Mouse (Mus musculus): ENCODE measurements around the gene Ccdc141. TPM values are rescaled to one million over a fixed set of nuclear protein-coding genes. Genes with fewer than 3 reads are reported as not detected.

Ccdc141 gene
- polyA plus RNA-seq, 2 experiments: 0.29 to 0.58 TPM

DNA sequence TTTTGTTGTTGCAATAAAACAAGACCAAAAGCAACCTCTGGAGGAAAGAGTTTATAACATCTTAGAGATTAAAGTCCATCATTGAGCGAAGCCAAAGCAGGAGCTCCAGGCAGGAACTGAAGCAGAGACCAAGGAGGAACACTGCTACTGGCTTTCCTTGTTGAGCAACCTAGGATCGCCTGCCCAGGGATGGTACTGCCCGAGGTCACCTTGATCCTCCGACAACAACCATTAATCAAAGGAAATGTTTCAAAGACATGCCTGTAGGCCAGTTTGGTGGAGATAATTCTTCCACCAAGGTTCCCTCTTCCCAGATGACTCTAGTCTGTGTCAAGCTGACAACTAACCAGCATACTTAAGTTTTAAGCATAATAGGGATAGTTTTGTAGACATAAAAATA lies 91.7 kb downstream of the Ccdc141 start:
- no peaks in the 10 kb centered on the region for H3K4me1 ChIP-seq (replicated peaks; ENCODE audit: control insufficient read depth in 2 of 2, insufficient read depth in 2 of 2, low read length in 1 of 2)
- ATAC-seq (ENCODE audit: insufficient read depth) (no peak), DNase-seq (ENCODE audit: low read depth in 3 of 3, low spot score in 3 of 3) (no peak)
- H3K9ac ChIP-seq (replicated peaks): no peak overlapping the region
- no peak overlapping the region for H3K4me2 ChIP-seq (ENCODE audit: low read depth)
- H3K27ac ChIP-seq: no peak overlapping the region
- WGBS (ENCODE audit: insufficient replicate concordance): 63% methylated on average over 4 of the region's 4 CpGs
- H3K27me3 ChIP-seq (ENCODE audit: control insufficient read depth, insufficient read depth, low read length): no peaks in the 10 kb centered on the region
- H3K9me3 ChIP-seq (ENCODE audit: control insufficient read depth, low read length): no peaks in the 10 kb centered on the region
- no peaks in the 10 kb centered on the region for H3K36me3 ChIP-seq (replicated peaks; ENCODE audit: control insufficient read depth, insufficient read depth, low read depth)
- TF ChIP-seq EP300 (IDR thresholded peaks at IDR 0.05; ENCODE audit: low read depth) (no peak), CTCF (IDR thresholded peaks at IDR 0.05; ENCODE audit: low read depth) (no peak)
- no peak overlapping the region for H3K4me3 ChIP-seq (ENCODE audit: insufficient read depth in 1 of 2, low read depth in 2 of 2, low read length in 2 of 2)

DNA sequence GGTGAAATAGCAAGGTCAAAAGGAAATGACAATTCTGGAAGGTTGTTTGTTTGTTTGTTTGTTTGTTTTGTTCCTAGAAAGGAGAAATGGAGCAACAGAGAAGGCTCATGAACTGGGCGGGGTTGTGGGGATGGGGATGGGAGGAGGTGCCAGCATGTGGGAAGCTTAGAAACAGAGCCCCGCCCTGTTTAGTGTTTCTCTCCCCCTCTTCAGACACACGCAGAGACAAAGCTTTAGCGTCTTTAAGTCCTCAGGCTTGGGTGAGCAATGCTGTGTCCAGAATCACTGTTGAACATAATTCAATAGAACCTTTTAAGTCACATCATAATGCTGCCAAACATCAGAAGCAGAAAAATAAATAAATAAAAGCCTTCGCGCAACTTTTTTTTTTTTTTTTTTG lies 96.1 kb downstream of the Ccdc141 start:
- Histone ChIP-seq H3K9ac (replicated peaks) (no peak overlapping the region), H3K36me3 (replicated peaks; ENCODE audit: control insufficient read depth, insufficient read depth, low read depth) (no peaks in the 10 kb centered on the region), H3K27me3 (ENCODE audit: control insufficient read depth, insufficient read depth, low read length) (no peaks in the 10 kb centered on the region), H3K4me1 (replicated peaks; ENCODE audit: control insufficient read depth in 2 of 2, insufficient read depth in 2 of 2, low read length in 1 of 2) (no peaks in the 10 kb centered on the region), H3K4me3 (ENCODE audit: insufficient read depth in 1 of 2, low read depth in 2 of 2, low read length in 2 of 2) (no peak overlapping the region), H3K27ac (no peak overlapping the region), H3K4me2 (ENCODE audit: low read depth) (no peak overlapping the region), H3K9me3 (ENCODE audit: control insufficient read depth, low read length) (no peaks in the 10 kb centered on the region)
- ATAC-seq (ENCODE audit: insufficient read depth) (no peak), DNase-seq (ENCODE audit: low read depth in 3 of 3, low spot score in 3 of 3) (no peak)
- WGBS (ENCODE audit: insufficient replicate concordance): 45% methylated on average over 6 of the region's 6 CpGs
- no peak for TF ChIP-seq EP300 (IDR thresholded peaks at IDR 0.05; ENCODE audit: low read depth)
- no peak for TF ChIP-seq CTCF (IDR thresholded peaks at IDR 0.05; ENCODE audit: low read depth)

DNA sequence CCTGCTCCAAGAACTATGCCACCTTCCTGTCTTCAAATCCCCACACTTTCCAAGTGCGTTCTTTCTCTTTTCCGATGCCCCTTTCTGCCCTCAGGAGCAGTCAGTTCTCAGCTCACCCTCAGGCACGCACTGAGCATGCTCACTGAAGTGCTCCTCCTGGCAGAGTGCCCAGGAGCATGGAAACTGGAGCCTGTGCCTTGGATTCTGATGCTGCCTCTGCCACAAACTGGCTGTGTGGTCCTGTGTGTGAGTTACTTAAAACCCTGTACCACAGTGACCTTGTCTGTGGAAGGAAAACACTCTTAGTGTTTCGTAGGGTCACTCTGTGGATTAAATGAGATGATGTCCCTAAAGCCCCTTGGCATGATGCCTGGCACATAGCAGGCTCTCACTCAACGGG lies 96.5 kb downstream of the Ccdc141 start:
- no peak for TF ChIP-seq CTCF (IDR thresholded peaks at IDR 0.05; ENCODE audit: low read depth)
- no peak for TF ChIP-seq EP300 (IDR thresholded peaks at IDR 0.05; ENCODE audit: low read depth)
- DNase-seq (ENCODE audit: low read depth in 3 of 3, low spot score in 3 of 3) (no peak), ATAC-seq (ENCODE audit: insufficient read depth) (no peak)
- Histone ChIP-seq H3K36me3 (replicated peaks; ENCODE audit: control insufficient read depth, insufficient read depth, low read depth) (no peaks in the 10 kb centered on the region), H3K27me3 (ENCODE audit: control insufficient read depth, insufficient read depth, low read length) (no peaks in the 10 kb centered on the region), H3K9me3 (ENCODE audit: control insufficient read depth, low read length) (no peaks in the 10 kb centered on the region), H3K4me3 (ENCODE audit: insufficient read depth in 1 of 2, low read depth in 2 of 2, low read length in 2 of 2) (no peak overlapping the region), H3K27ac (no peak overlapping the region), H3K9ac (replicated peaks) (no peak overlapping the region), H3K4me2 (ENCODE audit: low read depth) (no peak overlapping the region), H3K4me1 (replicated peaks; ENCODE audit: control insufficient read depth in 2 of 2, insufficient read depth in 2 of 2, low read length in 1 of 2) (no peaks in the 10 kb centered on the region)
- WGBS (ENCODE audit: insufficient replicate concordance): 51% methylated on average over 5 of the region's 5 CpGs

DNA sequence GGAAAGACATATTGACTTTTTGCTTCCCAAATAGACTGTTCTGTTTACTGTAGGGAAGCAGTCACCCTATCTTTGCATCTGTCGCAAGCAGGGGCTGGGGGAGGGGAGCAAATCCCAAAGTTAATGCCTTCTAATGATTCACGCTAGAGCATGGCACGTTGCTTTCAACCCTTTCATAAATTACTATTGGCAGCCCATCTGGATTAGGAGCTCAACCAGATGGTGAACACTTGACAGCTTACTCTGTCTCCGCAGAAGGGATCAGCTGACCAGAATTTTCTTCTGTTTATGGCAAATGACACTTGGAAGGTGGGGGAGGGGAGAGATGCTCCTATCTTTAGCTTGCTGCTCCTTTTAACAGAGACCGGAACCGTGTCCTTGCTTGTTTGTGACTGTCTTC lies 105.1 kb downstream of the Ccdc141 start:
- DNase-seq (ENCODE audit: low read depth in 3 of 3, low spot score in 3 of 3) (no peak), ATAC-seq (ENCODE audit: insufficient read depth) (no peak)
- Histone ChIP-seq H3K4me1 (replicated peaks; ENCODE audit: control insufficient read depth in 2 of 2, insufficient read depth in 2 of 2, low read length in 1 of 2) (no peaks in the 10 kb centered on the region), H3K36me3 (replicated peaks; ENCODE audit: control insufficient read depth, insufficient read depth, low read depth) (no peaks in the 10 kb centered on the region), H3K27me3 (ENCODE audit: control insufficient read depth, insufficient read depth, low read length) (no peaks in the 10 kb centered on the region), H3K4me3 (ENCODE audit: insufficient read depth in 1 of 2, low read depth in 2 of 2, low read length in 2 of 2) (no peak overlapping the region), H3K27ac (no peak overlapping the region), H3K9ac (replicated peaks) (no peak overlapping the region), H3K9me3 (ENCODE audit: control insufficient read depth, low read length) (no peaks in the 10 kb centered on the region), H3K4me2 (ENCODE audit: low read depth) (no peak overlapping the region)
- 52% methylated on average over 6 of the region's 6 CpGs for WGBS (ENCODE audit: insufficient replicate concordance)
- TF ChIP-seq EP300 (IDR thresholded peaks at IDR 0.05; ENCODE audit: low read depth) (no peak), CTCF (IDR thresholded peaks at IDR 0.05; ENCODE audit: low read depth) (no peak)

DNA sequence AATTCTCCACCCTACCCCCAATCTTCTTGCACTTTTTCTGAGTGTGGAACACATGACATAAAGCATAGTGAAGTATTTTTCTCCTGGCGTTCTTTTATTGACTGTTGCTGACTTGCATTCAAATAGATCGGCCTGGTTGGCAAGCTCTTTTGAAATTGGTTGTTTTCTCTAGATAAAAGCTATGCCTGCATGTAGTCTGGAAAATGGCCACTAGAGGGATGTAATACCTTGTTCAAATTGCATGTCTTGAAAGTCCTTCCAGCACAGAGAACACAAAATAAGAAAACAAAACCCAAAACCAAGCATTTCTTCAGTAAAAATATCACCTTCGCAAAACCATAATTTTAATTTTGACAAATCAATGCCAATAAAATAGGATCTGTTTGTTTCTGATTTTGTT lies 108.6 kb downstream of the Ccdc141 start:
- H3K27me3 ChIP-seq (ENCODE audit: control insufficient read depth, insufficient read depth, low read length): no peaks in the 10 kb centered on the region
- H3K36me3 ChIP-seq (replicated peaks; ENCODE audit: control insufficient read depth, insufficient read depth, low read depth): no peaks in the 10 kb centered on the region
- DNase-seq (ENCODE audit: low read depth in 3 of 3, low spot score in 3 of 3): peak; percentile 3 to 17 (median 4)
- TF ChIP-seq EP300 (IDR thresholded peaks at IDR 0.05; ENCODE audit: low read depth) (no peak), CTCF (IDR thresholded peaks at IDR 0.05; ENCODE audit: low read depth) (peak; percentile 41; the same call in 1 of the 2 replicates)
- no peaks in the 10 kb centered on the region for H3K4me1 ChIP-seq (replicated peaks; ENCODE audit: control insufficient read depth in 2 of 2, insufficient read depth in 2 of 2, low read length in 1 of 2)
- 31% methylated on average over 3 of the region's 3 CpGs for WGBS (ENCODE audit: insufficient replicate concordance)
- H3K4me3 ChIP-seq (ENCODE audit: insufficient read depth in 1 of 2, low read depth in 2 of 2, low read length in 2 of 2): no peak overlapping the region
- no peak overlapping the region for H3K4me2 ChIP-seq (ENCODE audit: low read depth)
- no peaks in the 10 kb centered on the region for H3K9me3 ChIP-seq (ENCODE audit: control insufficient read depth, low read length)
- H3K27ac ChIP-seq: no peak overlapping the region
- ATAC-seq (ENCODE audit: insufficient read depth): no peak
- H3K9ac ChIP-seq (replicated peaks): no peak overlapping the region
